Mouse (Mus musculus): Measurements from ENCODE around the gene Chil1. TPM values are rescaled to one million over a fixed set of nuclear protein-coding genes. Genes with fewer than 3 reads are reported as not detected.

The Chil1 gene
- total and polyA plus RNA-seq, 3 experiments: 1.7 to 6.7 (median 6.1) TPM

DNA sequence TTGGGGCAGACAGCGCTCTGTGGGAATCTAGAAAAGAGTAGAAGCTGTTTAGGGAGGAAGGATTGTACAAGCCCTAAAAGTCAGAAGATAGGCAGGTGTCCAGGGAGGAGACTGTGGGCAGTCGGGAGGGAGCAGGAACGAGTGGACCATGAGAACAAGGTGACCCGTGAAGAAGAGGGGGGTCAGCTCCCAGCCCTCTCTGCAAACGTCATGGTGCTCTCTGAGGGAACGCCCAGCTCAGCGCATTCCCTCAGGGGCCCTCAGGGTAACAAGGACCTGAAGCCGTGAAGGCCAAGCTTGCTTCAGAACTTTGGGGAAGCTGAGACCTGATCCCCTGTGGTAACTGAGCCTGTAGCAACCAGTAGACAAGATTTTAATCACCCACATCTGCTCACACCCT lies 31.9 kb upstream of the Chil1 start:
- dilution Hi-C loops (cut with MboI; ENCODE audit: extremely low pct_ligation_motif_present, extremely low pct_unique_long_range_greater_than_20kb, low sequenced_read_pairs) (no loop called here), in situ Hi-C loops (cut with MboI; ENCODE audit: low pct_ligation_motif_present, low pct_unique_long_range_greater_than_20kb, low sequenced_read_pairs) (loop anchor here (5.0 kb wide), 3 partner anchors 42 to 172 kb away; partner anchors contain the start of gene Mybph)
- Histone ChIP-seq H3K4me2 (ENCODE audit: insufficient read depth, low read depth, poor library complexity, severe bottlenecking) (no peak overlapping the region), H3K9ac (ENCODE audit: insufficient read depth, low read depth) (no peak overlapping the region), H3K27me3 (replicated peaks) (peaks cover 9% of the 10 kb centered on the region), H3K27ac (ENCODE audit: insufficient read depth, low read depth) (no peak overlapping the region), H3K36me3 (replicated peaks in 1 of 2; ENCODE audit: control insufficient read depth in 1 of 2, insufficient read depth in 1 of 2, low read length in 1 of 2) (no peaks in the 10 kb centered on the region), H3K4me1 (ENCODE audit: control insufficient read depth in 1 of 2, insufficient read depth in 2 of 2) (peaks cover 0 to 9% of the 10 kb centered on the region in 2 experiments; a peak in 2 of 4 replicates), H3K9me3 (replicated peaks; ENCODE audit: low read length) (peaks cover 4% of the 10 kb centered on the region), H3K79me2 (replicated peaks; ENCODE audit: control insufficient read depth, extremely low read depth, insufficient read depth, poor library complexity, severe bottlenecking) (no peaks in the 10 kb centered on the region), H3K4me3 (replicated peaks in 1 of 3; ENCODE audit: low read depth in 2 of 3, low read length in 2 of 3, poor library complexity in 1 of 3) (no peak overlapping the region)
- no peak for TF ChIP-seq MEF2A (IDR thresholded peaks at IDR 0.05; ENCODE audit: borderline replicate concordance, low read depth, low read length)
- no peak for DNase-seq (ENCODE audit: extremely low read depth)

- dilution Hi-C loops (cut with MboI; ENCODE audit: extremely low pct_ligation_motif_present, extremely low pct_unique_long_range_greater_than_20kb, low sequenced_read_pairs): no loop called here
- in situ Hi-C loops (cut with MboI; ENCODE audit: low pct_ligation_motif_present, low pct_unique_long_range_greater_than_20kb, low sequenced_read_pairs): loop anchor here (5.0 kb wide), 3 partner anchors 42 to 172 kb away; partner anchors contain the start of gene Mybph
- H3K9ac ChIP-seq (ENCODE audit: insufficient read depth, low read depth): no peak overlapping the region
- TF ChIP-seq TBP (conservative IDR thresholded peaks at IDR 0.05; ENCODE audit: low read depth, low read length) (no peak), HCFC1 (IDR thresholded peaks at IDR 0.05; ENCODE audit: low read depth, low read length) (no peak), ZNF384 (IDR thresholded peaks at IDR 0.05; ENCODE audit: low read depth, low read length) (no peak), MAX (IDR thresholded peaks at IDR 0.05; ENCODE audit: low read length) (no peak), NELFE (IDR thresholded peaks at IDR 0.05; ENCODE audit: low read depth, low read length) (no peak), CHD2 (IDR thresholded peaks at IDR 0.05; ENCODE audit: low read length) (no peak), SIN3A (IDR thresholded peaks at IDR 0.05; ENCODE audit: low read length) (no peak), SMC3 (IDR thresholded peaks at IDR 0.05; ENCODE audit: low read depth, low read length) (no peak), MAFK (IDR thresholded peaks at IDR 0.05; ENCODE audit: insufficient replicate concordance, low read length) (no peak), E2F4 (IDR thresholded peaks at IDR 0.05; ENCODE audit: insufficient replicate concordance, low read depth, low read length) (no peak), RAD21 (IDR thresholded peaks at IDR 0.05; ENCODE audit: low read depth, low read length) (no peak), UBTF (IDR thresholded peaks at IDR 0.05; ENCODE audit: low read depth, low read length) (no peak), POLR2AphosphoS2 (IDR thresholded peaks at IDR 0.05; ENCODE audit: low read depth, low read length) (no peak), MAZ (IDR thresholded peaks at IDR 0.05; ENCODE audit: low read depth, low read length) (no peak), ELF1 (IDR thresholded peaks at IDR 0.05; ENCODE audit: low read depth, low read length) (no peak), PAX5 (IDR thresholded peaks at IDR 0.05; ENCODE audit: low read length) (no peak)
- H3K27ac ChIP-seq (ENCODE audit: insufficient read depth, low read depth): no peak overlapping the region
- no peaks in the 10 kb centered on the region for H3K79me2 ChIP-seq (replicated peaks; ENCODE audit: control insufficient read depth, extremely low read depth, insufficient read depth, poor library complexity, severe bottlenecking)
- no peak overlapping the region for H3K4me2 ChIP-seq (ENCODE audit: insufficient read depth, low read depth, poor library complexity, severe bottlenecking)
- H3K36me3 ChIP-seq (replicated peaks in 1 of 2; ENCODE audit: control insufficient read depth in 1 of 2, insufficient read depth in 1 of 2, low read length in 1 of 2): no peaks in the 10 kb centered on the region
- no peak for DNase-seq (ENCODE audit: extremely low read depth)
- H3K4me1 ChIP-seq (ENCODE audit: control insufficient read depth in 1 of 2, insufficient read depth in 2 of 2): peaks cover 0 to 9% of the 10 kb centered on the region in 2 experiments; a peak in 2 of 4 replicates
- no peak overlapping the region for H3K4me3 ChIP-seq (replicated peaks in 1 of 3; ENCODE audit: low read depth in 2 of 3, low read length in 2 of 3, poor library complexity in 1 of 3)
- peaks cover 5% of the 10 kb centered on the region for H3K27me3 ChIP-seq (replicated peaks)
- peaks cover 6% of the 10 kb centered on the region for H3K9me3 ChIP-seq (replicated peaks; ENCODE audit: low read length)
Observed at GRCm38 (mm10) chr1:134150745-134151144, 31.2 kb upstream of the Chil1 start.
